Mouse (Mus musculus): ENCODE measurements around the gene Chst3. TPM values are rescaled to one million over a fixed set of nuclear protein-coding genes. Genes with fewer than 3 reads are reported as not detected.
"Not testable (repeated sequence)": the region's sequence is repeated elsewhere in the genome, so short reads cannot be mapped to it uniquely, and the experiment has no call there.

The Chst3 gene
- under 1 TPM; 0.84 to 0.99 TPM for total RNA-seq (2021)

DNA sequence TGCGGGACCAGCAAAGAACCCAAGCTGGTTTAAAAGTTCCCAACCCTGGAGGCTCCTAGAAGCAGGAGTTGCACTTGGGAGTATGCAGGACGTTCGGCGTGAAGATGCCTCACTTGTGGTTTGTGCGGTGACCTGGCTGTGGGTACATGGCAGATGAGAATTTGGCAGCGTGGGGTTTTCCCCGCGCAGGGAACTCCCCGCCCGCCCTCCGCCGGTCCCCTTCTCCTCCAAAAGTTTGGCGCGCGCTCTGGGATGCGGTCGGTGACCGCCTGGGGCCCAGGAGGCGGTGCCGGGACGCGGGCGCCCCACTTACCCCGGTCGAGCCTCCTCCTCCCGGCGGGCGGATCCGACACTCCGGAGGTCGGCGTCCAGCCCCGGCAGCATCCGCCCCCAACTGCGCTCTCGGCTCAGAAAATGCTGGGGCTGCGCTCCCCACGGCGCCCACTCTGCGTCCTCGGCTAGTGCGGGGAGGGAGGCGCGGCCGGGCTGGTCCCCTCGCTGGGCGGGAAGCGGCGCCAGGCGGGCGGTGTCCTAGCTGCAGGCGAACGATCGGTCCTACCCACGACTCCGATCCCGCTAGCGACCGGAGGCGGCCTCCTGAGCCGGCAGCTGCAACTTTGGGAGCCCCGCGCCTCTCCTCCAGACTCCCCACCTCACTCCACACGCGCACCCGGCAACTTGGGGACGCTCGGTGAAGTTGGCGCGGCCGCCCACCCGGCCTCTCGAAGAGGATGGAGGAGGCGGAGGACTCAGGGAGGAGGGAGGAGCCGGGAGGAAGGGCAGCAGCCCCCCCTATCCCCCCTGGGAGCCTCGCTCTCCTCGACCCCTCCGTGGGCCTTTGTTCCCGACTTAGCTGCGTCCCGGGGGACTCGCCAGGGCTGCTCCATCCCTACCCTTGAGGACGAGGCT lies at the start of gene Chst3:
Gene Chst3 (minus strand): TSS at position 670 of the 909 bp plus-strand sequence.
- peak; percentile 23 for DNase-seq (ENCODE audit: low spot score)
- intact Hi-C loops (cut with DNase I): no loop called here

DNA sequence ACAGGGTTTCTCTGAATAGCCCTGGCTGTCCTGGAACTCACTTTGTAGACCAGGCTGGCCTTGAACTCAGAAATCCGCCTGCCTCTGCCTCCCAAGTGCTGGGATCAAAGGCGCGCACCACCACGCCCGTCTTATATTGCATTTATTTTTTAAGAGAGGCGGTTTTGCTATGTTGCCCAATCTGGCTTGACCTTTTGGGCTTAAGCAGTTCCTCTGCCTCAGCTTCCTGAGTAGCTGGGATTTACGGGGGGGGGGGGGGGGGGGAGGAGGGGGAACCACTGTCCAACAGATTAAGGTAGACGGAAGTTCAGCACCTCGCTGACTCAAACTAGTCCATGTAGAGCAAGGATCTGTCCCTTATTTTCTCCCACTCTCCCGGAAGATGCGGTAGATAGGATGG lies 49.7 kb upstream of the Chst3 start:
- intact Hi-C loops (cut with DNase I): no loop called here
- no peak for DNase-seq (ENCODE audit: low spot score)

DNA sequence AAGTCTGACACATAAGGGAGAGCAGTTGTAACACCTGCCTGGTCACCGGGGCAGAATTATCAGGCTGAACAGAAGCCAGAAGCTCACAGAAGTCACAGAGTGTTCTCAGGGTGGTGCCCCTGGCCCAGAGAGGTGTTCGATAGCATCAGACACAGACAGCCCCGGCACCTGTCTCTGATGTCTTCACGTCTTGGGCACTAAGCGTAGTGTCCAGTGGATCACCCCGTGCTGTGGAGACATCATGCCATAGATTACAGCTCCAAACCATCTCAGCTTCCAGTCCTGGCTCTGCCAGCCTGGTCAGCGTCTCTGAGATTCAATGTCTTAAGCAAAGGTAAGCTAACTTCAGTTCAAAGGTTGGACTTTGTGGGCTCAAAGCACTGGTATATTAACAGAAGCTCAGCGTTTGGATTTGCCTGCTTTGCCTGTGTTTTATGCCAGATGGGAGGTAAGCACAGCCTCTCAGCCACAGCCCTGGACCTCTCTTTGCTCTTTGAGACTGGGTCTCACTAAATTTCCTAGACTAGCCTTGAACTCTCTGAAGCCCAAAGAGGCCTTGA lies 47.9 kb upstream of the Chst3 start:
- intact Hi-C loops (cut with DNase I): no loop called here
- no peak for DNase-seq (ENCODE audit: low spot score)

DNA sequence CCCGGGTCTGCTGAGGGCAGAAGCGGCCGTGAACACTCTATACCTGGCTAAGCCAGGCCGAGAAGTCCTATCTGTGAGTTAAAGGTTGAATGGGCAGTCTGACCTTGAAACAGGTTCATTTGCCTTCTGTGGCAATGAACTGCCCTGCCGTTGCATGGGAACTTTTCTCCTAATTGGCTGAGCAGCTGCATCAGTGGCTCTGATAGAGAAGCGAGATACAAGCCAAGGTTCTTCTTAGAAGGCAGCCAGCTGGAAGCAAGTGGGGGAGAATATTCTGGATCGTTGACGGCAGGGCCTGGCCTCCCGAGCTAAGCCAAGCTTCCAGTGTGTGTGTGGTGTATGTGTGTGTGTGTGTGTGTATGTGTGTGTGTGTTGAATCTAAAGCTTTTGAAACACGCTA lies 46.2 kb upstream of the Chst3 start:
- DNase-seq (ENCODE audit: low spot score): no peak
- intact Hi-C loops (cut with DNase I): no loop called here

DNA sequence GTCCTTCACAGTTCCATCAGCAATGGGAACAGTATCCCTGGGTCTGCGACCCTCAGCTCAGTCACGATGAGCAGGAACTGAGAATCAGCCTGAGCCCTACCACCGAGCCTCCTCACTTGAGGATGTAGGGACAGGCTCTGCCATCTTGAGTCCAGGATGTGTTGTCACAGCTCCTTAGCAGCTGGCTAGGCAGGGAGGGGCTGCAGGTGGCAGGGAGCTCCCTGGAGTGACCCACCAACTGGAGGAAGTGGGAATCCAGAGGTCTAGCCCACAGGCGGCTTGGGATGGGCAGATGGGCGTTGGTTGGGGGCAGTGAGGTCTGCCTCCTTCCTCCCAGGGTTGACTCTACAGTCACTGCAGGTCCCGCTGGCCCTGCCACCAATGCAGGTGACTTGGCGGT lies 44.3 kb upstream of the Chst3 start:
- DNase-seq (ENCODE audit: low spot score): no peak
- intact Hi-C loops (cut with DNase I): no loop called here

DNA sequence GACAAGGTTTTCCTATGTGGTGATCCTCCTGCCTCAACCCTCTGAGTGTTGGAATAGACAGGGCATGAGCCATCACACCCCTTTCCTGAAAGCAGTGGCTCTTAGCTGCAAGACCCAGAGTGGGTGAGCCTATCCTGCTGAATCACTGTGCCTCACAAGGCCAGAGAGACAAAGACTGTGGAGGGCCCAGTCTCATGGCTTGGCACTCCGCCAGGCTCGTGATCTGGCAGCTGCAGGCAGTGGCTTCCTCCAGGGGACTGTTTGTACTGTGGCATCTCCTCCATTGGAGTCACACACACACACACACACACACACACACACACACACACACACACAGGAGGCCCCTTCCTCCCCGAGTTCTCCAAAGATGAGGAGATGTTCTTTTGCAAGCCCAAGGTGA lies 43.3 kb upstream of the Chst3 start:
- peak; percentile 78 for DNase-seq (ENCODE audit: low spot score)
- intact Hi-C loops (cut with DNase I): no loop called here

DNA sequence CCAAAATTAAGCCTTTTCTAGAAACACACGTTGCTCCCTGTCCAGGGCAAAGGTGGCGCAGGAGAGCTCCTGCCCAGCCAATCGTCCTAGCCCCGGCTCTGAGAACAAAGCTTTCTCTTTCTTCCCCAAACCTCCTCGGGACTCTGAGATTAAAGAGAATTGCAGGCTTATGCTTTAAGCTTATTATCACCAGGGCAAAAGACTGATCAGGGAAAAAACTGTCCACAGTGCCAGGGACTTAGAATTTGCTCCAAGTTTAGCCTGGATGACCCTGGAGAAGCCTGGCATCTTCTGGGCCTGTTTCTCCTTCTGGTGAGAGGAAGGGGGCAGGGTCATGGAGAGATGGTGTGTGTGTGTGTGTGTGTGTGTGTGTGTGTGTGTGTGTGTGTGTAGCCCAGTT lies 42.5 kb upstream of the Chst3 start:
- no peak for DNase-seq (ENCODE audit: low spot score)
- intact Hi-C loops (cut with DNase I): no loop called here

DNA sequence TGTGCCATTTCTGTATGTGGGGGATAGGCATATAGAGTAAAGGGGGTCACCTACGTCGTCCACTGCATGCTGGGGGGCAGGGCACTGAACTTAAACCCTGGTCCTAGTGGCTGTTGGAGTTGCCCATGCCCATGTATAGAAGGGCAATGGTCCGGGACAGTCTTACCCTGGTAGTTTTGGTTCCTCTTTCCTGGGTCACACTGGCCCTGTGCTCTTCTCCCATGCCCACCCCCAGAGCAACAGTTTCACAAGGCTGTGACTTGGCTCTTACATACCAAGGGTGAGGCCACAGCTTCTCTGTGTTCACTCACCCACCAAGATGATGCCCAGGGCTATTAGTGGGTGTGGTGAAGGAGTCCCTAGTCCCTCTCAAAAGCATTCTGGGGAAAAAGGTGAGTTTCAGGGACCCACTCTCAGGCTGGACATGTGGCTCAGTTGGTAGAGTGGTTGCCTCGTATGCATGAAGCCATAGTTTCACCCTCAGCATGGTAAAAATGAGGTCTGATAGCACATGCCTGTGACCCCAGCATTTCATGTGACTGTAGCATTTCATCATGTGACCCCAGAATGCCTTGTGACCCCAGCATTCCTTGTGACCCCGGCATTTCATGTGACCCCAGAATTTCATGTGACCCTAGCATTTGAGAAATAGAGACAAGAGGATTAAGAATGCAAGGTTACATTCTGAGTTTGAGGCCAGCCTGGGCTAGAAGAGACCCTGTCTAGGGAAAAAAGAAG lies 41.7 kb upstream of the Chst3 start:
- no peak for DNase-seq (ENCODE audit: low spot score)
- intact Hi-C loops (cut with DNase I): no loop called here

DNA sequence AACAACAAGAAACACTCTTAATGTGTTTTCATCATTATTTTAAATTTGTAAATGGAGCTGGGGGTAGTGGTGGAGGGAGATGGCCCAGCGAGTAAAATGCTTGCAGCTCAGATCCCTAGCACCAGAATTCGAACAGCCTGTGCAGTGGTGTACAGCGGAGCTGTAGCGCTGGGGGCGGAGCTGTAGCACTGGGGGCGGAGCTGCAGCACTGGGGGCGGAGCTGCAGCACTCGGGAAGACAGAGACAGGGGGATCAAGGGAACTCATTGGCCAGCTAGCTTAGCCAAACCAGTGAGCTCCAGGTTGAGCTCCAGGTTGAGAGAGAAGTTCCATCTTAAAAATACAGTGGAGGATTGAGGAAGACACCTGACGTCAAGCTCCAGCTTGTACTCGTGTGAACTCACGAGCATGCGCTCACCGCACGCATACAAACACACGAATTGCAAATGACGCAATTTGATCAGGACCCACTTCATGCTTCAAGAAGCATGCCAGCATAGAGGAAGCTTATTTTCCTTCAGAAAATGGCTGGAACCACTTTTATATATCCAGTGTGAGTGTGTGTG lies 38.3 kb upstream of the Chst3 start:
- intact Hi-C loops (cut with DNase I): no loop called here
- no peak for DNase-seq (ENCODE audit: low spot score)

DNA sequence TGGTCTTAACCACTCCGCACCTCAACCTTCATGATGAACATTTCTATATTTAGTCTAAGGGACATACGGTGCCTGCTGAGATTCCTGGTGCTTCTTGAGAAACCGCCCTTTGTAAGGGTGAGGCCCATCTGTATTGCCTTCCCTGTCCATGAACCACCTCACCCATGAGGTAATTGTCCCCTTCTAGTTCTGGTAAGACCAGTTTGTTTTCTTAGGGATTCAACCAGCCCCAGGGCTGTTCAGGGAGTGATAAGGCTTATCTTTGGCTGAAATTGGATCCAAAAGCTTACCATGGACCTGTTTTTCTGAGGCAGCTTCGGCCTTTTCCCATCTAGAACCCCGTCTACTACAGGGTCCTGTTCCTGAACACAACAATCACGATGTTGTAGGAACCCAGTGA lies 37.0 kb upstream of the Chst3 start:
- no peak for DNase-seq (ENCODE audit: low spot score)
- intact Hi-C loops (cut with DNase I): no loop called here

DNA sequence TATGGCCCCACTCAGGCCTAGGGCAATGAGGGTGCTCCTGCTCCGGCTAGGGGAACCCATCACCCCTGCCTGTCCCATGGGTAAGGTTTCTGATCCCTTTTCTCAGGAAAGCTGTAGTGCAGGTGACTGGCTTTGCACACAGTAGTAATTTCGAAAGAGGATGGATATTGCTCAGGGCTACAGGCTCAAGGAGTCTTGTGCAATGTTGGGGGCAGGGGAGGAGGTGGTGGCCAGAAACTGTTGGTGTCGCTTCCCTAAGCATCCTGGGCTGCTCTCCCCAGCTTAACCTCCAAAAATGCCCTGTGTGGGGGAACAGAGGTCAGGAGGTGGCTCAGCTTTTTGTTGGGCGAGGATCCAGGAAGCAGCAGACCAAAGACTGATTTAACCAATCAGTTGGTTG lies 33.5 kb upstream of the Chst3 start:
- intact Hi-C loops (cut with DNase I): no loop called here

DNA sequence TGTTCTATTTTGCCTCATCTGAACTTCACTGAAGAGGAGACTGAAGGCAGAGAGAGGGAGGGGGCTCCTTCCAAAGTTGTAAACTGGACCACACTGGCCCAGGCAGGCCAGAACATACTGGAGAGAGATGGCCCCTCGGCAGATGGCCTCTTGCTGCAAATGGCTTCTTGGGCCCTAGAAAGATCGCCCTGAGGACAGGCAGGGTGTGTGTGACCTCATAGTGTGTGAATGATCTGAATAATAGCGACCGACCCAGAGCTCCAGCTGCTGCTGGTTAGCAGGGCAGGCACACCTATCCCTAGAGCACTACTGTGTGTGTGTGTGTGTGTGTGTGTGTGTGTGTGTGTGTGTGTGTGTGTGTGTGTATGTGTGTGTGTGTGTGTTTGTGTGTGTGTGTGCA lies 33.1 kb upstream of the Chst3 start:
- DNase-seq (ENCODE audit: low spot score): no peak
- intact Hi-C loops (cut with DNase I): no loop called here

More for the DNA sequence above, 33.5 kb upstream of the Chst3 start:
- no peak for DNase-seq (ENCODE audit: low spot score)

DNA sequence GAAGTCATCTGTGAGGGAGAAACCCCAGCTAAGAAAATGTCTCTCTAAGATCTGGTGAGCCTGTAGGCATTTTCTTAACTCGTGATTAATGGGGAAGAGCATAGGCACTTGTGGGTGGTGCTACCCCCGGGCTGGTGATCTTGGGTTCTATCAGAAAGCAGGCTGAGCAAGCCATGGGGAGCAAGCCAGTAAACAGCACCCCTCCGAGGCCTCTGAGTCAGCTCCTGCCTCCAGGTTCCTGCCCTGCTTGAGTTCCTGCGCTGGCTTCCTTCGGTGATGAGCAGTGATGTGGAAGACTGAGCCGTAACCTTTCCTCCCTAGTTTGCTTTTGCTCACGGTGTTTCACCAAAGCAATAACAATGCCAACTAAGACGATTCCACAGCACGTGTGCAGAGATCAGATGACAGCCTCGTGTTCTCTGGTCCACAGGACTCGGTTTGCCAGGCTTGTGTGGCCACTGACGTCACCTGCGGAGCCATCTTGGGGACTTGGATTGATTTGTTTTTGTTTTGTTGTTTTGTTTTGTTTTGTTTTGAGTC lies 31.4 kb upstream of the Chst3 start:
- intact Hi-C loops (cut with DNase I): no loop called here

DNA sequence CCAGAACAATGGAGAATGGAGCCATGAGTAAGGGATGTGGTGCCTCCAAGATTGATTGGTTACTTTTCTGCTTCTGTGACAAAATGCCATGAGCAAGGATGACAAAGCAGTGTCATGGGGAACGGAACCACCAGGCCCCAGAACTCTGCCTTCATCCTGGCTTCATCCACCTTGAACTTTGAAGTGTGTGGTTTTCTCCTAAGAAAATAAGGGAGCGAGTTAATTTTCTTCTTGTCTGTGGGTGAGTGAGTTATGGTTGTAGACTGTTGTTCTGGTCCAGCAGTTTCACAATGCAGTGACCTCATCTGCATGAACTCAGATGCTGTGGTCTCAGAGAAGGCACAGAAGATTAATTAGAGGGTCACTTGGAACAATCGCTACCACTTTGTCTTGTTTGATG lies 29.3 kb upstream of the Chst3 start:
- DNase-seq (ENCODE audit: low spot score): not testable (repeated sequence)
- intact Hi-C loops (cut with DNase I): loop anchor here (5.0 kb wide), 1 partner anchor 34 kb away; no protein-coding TSS in a partner anchor

More for the DNA sequence above, 31.4 kb upstream of the Chst3 start:
- DNase-seq (ENCODE audit: low spot score): no peak

DNA sequence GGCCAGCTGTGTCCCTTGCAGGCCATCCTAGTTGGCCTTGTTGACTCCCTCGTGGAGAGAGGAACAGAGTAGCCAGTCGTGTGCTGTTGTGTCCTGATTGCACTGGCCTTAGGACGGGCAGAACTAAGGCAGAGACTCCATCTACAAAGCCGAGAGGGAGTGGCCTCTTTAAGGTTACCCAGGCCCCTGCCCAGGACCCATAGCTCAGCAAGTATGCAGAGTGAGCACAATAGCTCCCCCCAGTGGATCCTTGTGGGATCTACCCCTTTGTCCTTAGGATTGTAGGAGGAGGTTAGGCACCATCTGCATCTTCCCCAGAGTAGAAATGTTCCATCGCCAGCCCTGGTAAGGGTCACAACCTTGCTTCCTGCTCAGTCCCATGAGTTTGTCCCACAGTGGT lies 27.5 kb upstream of the Chst3 start:
- intact Hi-C loops (cut with DNase I): loop anchor here (5.0 kb wide), 1 partner anchor 36 kb away; no protein-coding TSS in a partner anchor
- DNase-seq (ENCODE audit: low spot score): no peak

DNA sequence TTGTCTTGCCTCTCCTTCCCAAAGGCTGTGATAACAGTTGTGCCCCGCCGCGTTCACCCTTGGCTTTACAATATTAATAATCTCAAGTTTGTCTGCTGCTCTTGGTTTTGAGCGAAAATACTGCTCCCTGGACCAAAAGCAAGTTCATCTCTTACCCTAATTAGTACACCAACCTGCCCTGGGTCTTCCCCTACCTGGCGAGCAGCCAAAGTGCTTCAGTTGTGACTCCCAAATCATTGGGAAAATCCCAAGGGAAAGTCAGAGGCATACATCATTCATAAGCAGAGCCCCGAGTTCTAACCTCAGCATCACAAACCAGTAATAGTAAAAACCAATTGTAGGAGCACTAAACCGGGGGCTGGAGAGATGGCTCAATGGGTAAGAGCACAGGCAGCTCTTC lies 26.6 kb upstream of the Chst3 start:
- intact Hi-C loops (cut with DNase I): loop anchor here (2.0 to 5.0 kb wide), 2 partner anchors 37 to 97 kb away; no protein-coding TSS in a partner anchor
- DNase-seq (ENCODE audit: low spot score): no peak

DNA sequence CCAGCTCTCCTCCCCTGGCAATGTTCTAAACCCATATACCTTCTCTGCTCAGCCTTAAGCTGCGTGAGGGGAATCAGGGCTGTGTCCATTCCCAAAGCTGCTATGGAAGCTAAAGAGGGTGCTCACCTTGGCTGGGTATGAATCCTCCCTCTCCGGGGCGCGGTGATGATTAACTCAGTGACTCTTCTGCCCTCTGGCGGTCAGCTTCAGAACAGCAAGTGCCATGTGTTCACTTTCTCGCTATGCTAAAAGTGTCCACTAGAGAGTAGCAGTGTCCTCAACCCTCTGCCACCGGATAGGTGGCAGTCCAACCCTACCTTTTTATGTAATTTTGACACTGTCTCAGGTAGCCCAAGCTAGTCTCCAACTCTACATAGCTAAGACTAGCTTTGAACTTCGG lies 26.0 kb upstream of the Chst3 start:
- DNase-seq (ENCODE audit: low spot score): peak; percentile 56
- intact Hi-C loops (cut with DNase I): loop anchor here (2.0 to 5.0 kb wide), 2 partner anchors 37 to 96 kb away; no protein-coding TSS in a partner anchor

DNA sequence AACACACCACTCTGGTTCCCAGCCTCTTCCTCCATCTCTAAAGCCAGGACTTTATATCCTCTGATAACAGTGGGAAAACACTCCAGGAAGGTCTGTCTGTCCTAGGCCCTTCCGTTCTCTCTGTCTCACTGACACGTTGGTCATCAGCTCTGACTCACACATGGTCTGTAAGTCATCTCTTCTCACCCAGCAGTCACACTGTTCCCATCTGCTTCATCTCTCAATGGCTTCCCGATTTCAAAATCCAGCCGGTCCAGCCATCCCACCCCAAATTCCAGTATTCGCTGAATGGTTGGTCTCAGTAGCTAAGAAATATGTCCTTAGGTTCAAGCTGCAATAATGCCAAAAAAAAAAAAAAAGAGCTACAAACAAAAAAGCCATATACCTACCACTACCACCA lies 24.9 kb upstream of the Chst3 start:
- intact Hi-C loops (cut with DNase I): loop anchor here (2.0 to 5.0 kb wide), 2 partner anchors 95 to 352 kb away; no protein-coding TSS in a partner anchor
- no peak for DNase-seq (ENCODE audit: low spot score)

DNA sequence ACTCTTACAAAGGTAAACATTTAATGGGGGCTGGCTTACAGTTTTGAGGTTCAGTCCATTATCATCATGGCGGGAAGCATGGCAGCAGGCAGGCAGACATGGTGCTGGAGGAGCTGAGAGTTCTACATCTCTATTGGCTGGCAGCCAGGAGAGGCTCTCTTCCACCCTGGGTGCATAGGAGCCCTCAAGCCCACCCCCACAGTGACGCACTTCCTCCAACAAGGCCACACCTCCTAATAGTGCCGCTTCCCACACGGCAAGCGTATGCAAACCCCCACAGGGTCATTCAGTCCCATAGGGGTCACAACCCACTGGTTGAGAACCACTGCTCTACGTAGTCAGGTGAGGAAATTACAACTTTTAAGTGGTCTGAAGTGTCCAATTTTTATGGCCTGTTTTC lies 21.4 kb upstream of the Chst3 start:
- no peak for DNase-seq (ENCODE audit: low spot score)
- intact Hi-C loops (cut with DNase I): loop anchor here (5.0 kb wide), 1 partner anchor 348 kb away; no protein-coding TSS in a partner anchor
